Comparison of ENCODE assay signal across 12 mouse cellular contexts in genomic region chr1:72226887-72227481, GRCm38 (mm10). TPM values are rescaled to one million over a fixed set of nuclear protein-coding genes. Genes with fewer than 3 reads are reported as not detected.
DNase-seq lines count a peak whose midpoint lies in the region; ATAC-seq and TF ChIP-seq lines count a peak whose summit lies in the region.
"Had no signal": no experiment of that assay in that cellular context is flagged by ENCODE, and none has a peak within 500 bp of the region (broad histone marks: within the 10 kb centered on the region; RNA-seq: fewer than 3 reads in every experiment).

No protein-coding gene starts in this region.

- DNase-seq in forebrain, embryonic 11.5 days (ENCODE audit: low spot score) = no peak
- DNase-seq in forebrain, embryonic 14.5 days (ENCODE audit: low spot score) = no peak
- no peak for DNase-seq in kidney, postnatal 4 days
- DNase-seq in 3134 (ENCODE audit: extremely low read depth, insufficient read length, low spot score) = peak; percentile 48
- DNase-seq in ZHBTc4 (ENCODE audit: low read depth, low spot score) = peak; percentile 61
- DNase-seq in yolk sac, embryonic 10.5 days (ENCODE audit: low spot score) = no peak
- no peak for DNase-seq in cerebellum, adult 2 months
- DNase-seq: cerebellum, adult 18-20 months; heart, adult 2 months had no signal

- no peak overlapping the region for H3K9ac ChIP-seq in forebrain, embryonic 11.5 days (ENCODE audit: low read length)
- H3K9ac ChIP-seq in forebrain, embryonic 14.5 days (ENCODE audit: low read length) = no peak overlapping the region
- H3K9ac ChIP-seq in kidney, embryonic 14.5 days (ENCODE audit: low read depth, low read length) = no peak overlapping the region
- H3K9ac ChIP-seq: embryonic facial prominence, embryonic 12.5 days; liver, embryonic 13.5 days had no signal

- no peak overlapping the region for H3K27ac ChIP-seq in forebrain, embryonic 11.5 days (ENCODE audit: low read depth, low read length)
- no peak overlapping the region for H3K27ac ChIP-seq in forebrain, embryonic 14.5 days (ENCODE audit: low read depth, low read length)
- H3K27ac ChIP-seq in kidney, embryonic 14.5 days (ENCODE audit: low read depth, low read length) = no peak overlapping the region
- no peak overlapping the region for H3K27ac ChIP-seq in cerebellum, adult 2 months (ENCODE audit: insufficient read depth, low read length)
- H3K27ac ChIP-seq: embryonic facial prominence, embryonic 12.5 days; heart, adult 2 months; liver, embryonic 13.5 days had no signal

- 58% methylated on average over 4 of the region's 4 CpGs for WGBS in forebrain, embryonic 11.5 days
- WGBS in forebrain, embryonic 14.5 days = 50% methylated on average over 4 of the region's 4 CpGs
- WGBS in kidney, embryonic 14.5 days = 41% methylated on average over 4 of the region's 4 CpGs
- WGBS in cerebellum, adult 2 months = 68% methylated on average over 4 of the region's 4 CpGs

- no peak for TF ChIP-seq POLR2A in cerebellum, adult 2 months (IDR thresholded peaks at IDR 0.05; ENCODE audit: borderline replicate concordance, insufficient read depth, low read length)

- peaks cover 10% of the 10 kb centered on the region for H3K27me3 ChIP-seq in forebrain, embryonic 11.5 days (ENCODE audit: control insufficient read depth, insufficient read depth, low read length)
- 0 out of 2 replicates have a peak, but pooled peaks cover 5% of the 10 kb centered on the region for H3K27me3 ChIP-seq in forebrain, embryonic 14.5 days (replicated peaks; ENCODE audit: control insufficient read depth, insufficient read depth, low read length)
- peaks cover 12% of the 10 kb centered on the region; the same call in 1 of the 2 replicates for H3K27me3 ChIP-seq in kidney, embryonic 14.5 days (ENCODE audit: control insufficient read depth, insufficient read depth, low read length)
- H3K27me3 ChIP-seq in cerebellum, adult 2 months (ENCODE audit: control insufficient read depth, insufficient read depth, low read length) = no peaks in the 10 kb centered on the region

- no peaks in the 10 kb centered on the region for H3K9me3 ChIP-seq in forebrain, embryonic 11.5 days (ENCODE audit: control insufficient read depth, low read length)
- no peaks in the 10 kb centered on the region for H3K9me3 ChIP-seq in forebrain, embryonic 14.5 days (replicated peaks; ENCODE audit: control insufficient read depth, low read length)
- H3K9me3 ChIP-seq in kidney, embryonic 14.5 days (ENCODE audit: control insufficient read depth, low read length) = no peaks in the 10 kb centered on the region
- H3K9me3 ChIP-seq: embryonic facial prominence, embryonic 12.5 days; liver, embryonic 13.5 days had no signal

- peaks cover 2% of the 10 kb centered on the region; the same call in 1 of the 2 replicates for H3K4me1 ChIP-seq in forebrain, embryonic 11.5 days (replicated peaks; ENCODE audit: control insufficient read depth, insufficient read depth, low read length)
- no peaks in the 10 kb centered on the region for H3K4me1 ChIP-seq in forebrain, embryonic 14.5 days (ENCODE audit: control insufficient read depth, insufficient read depth, low read length)
- H3K4me1 ChIP-seq in kidney, embryonic 14.5 days (ENCODE audit: control insufficient read depth, insufficient read depth, low read length) = no peaks in the 10 kb centered on the region
- H3K4me1 ChIP-seq in cerebellum, adult 2 months (ENCODE audit: control insufficient read depth, insufficient read depth, low read length) = no peaks in the 10 kb centered on the region
- H3K4me1 ChIP-seq: embryonic facial prominence, embryonic 12.5 days had no signal

- ATAC-seq in forebrain, embryonic 11.5 days (replicated peaks; ENCODE audit: low FRiP score) = peak; percentile 3; the same call in 1 of the 2 replicates
- ATAC-seq in forebrain, embryonic 14.5 days = no peak
- ATAC-seq in kidney, embryonic 14.5 days (ENCODE audit: low FRiP score, low TSS enrichment) = peak; percentile 5; the same call in 1 of the 2 replicates

- H3K4me3 ChIP-seq in forebrain, embryonic 11.5 days (ENCODE audit: low read depth, low read length) = no peak overlapping the region
- H3K4me3 ChIP-seq in forebrain, embryonic 14.5 days (ENCODE audit: low read depth, low read length) = no peak overlapping the region
- no peak overlapping the region for H3K4me3 ChIP-seq in kidney, embryonic 14.5 days (ENCODE audit: low read length)
- no peak overlapping the region for H3K4me3 ChIP-seq in cerebellum, adult 2 months (replicated peaks; ENCODE audit: insufficient read depth, low read depth, low read length)
- H3K4me3 ChIP-seq: embryonic facial prominence, embryonic 12.5 days; liver, embryonic 13.5 days had no signal

- no peak overlapping the region for H3K4me2 ChIP-seq in forebrain, embryonic 11.5 days (ENCODE audit: low read depth, low read length, severe bottlenecking)
- no peak overlapping the region for H3K4me2 ChIP-seq in forebrain, embryonic 14.5 days (ENCODE audit: low read length)
- H3K4me2 ChIP-seq in kidney, embryonic 14.5 days (replicated peaks; ENCODE audit: low read depth, low read length) = no peak overlapping the region
- H3K4me2 ChIP-seq: embryonic facial prominence, embryonic 12.5 days; liver, embryonic 13.5 days had no signal

- no peak for TF ChIP-seq CTCF in cerebellum, adult 2 months (IDR thresholded peaks at IDR 0.05; ENCODE audit: borderline replicate concordance, insufficient read depth, low read depth, low read length)

- no peaks in the 10 kb centered on the region for H3K36me3 ChIP-seq in forebrain, embryonic 11.5 days (ENCODE audit: control insufficient read depth, insufficient read depth, low read length)
- no peaks in the 10 kb centered on the region for H3K36me3 ChIP-seq in forebrain, embryonic 14.5 days (ENCODE audit: control insufficient read depth, insufficient read depth, low read length)
- no peaks in the 10 kb centered on the region for H3K36me3 ChIP-seq in kidney, embryonic 14.5 days (ENCODE audit: control insufficient read depth, insufficient read depth, low read length)
- H3K36me3 ChIP-seq: embryonic facial prominence, embryonic 12.5 days; liver, embryonic 13.5 days had no signal

RNA-seq across cellular contexts. Expression of gene Mreg, which starts 14.9 kb away (rescaled TPM):
- 3.3 and 4.5 TPM in 2 replicates for polyA plus RNA-seq in forebrain, embryonic 11.5 days (2014; fragmentation: Nextera tagmentation; extraction: Ambion mirVana)
- 1.2 and 1.6 TPM in 2 replicates for polyA plus RNA-seq in forebrain, embryonic 14.5 days (2014; fragmentation: Nextera tagmentation; extraction: Ambion mirVana)
- 5.1 and 6.2 TPM in 2 replicates for polyA plus RNA-seq in kidney, embryonic 14.5 days (2014; fragmentation: Nextera tagmentation; extraction: Ambion mirVana)
- polyA plus RNA-seq in cerebellum, adult 2 months (2012; rRNA removed) = 22.7 and 25.8 TPM in 2 replicates

RNA-seq across cellular contexts. Expression of gene Pecr, which starts 57.1 kb away (rescaled TPM):
- 14.5 and 16.8 TPM in 2 replicates for polyA plus RNA-seq in forebrain, embryonic 11.5 days (2014; fragmentation: Nextera tagmentation; extraction: Ambion mirVana)
- polyA plus RNA-seq in forebrain, embryonic 14.5 days (2014; fragmentation: Nextera tagmentation; extraction: Ambion mirVana) = 8.4 and 10.3 TPM in 2 replicates
- polyA plus RNA-seq in kidney, embryonic 14.5 days (2014; fragmentation: Nextera tagmentation; extraction: Ambion mirVana) = 43.3 and 46.0 TPM in 2 replicates
- polyA plus RNA-seq in cerebellum, adult 2 months (2012; rRNA removed) = 6.2 and 6.8 TPM in 2 replicates

RNA-seq across cellular contexts. Expression of gene Tmem169, which starts 57.2 kb away (rescaled TPM):
- polyA plus RNA-seq in forebrain, embryonic 11.5 days (2014; fragmentation: Nextera tagmentation; extraction: Ambion mirVana) = 11.9 and 12.4 TPM in 2 replicates
- polyA plus RNA-seq in forebrain, embryonic 14.5 days (2014; fragmentation: Nextera tagmentation; extraction: Ambion mirVana) = 23.2 and 28.8 TPM in 2 replicates
- 1.8 and 3.3 TPM in 2 replicates for polyA plus RNA-seq in kidney, embryonic 14.5 days (2014; fragmentation: Nextera tagmentation; extraction: Ambion mirVana)
- 16.4 and 18.3 TPM in 2 replicates for polyA plus RNA-seq in cerebellum, adult 2 months (2012; rRNA removed)

Comparison
In these comparisons a context has a peak if more than half of its experiments do, and no peak if none do; other contexts are left out.
1. DNase-seq: peak in 3134 (single experiment) and ZHBTc4 (single experiment); none in forebrain, embryonic 11.5 days (single experiment), forebrain, embryonic 14.5 days (single experiment), kidney, postnatal 4 days (0 of 2), yolk sac, embryonic 10.5 days (single experiment) and cerebellum, adult 2 months (0 of 2).